Mouse (Mus musculus): ENCODE data around the gene Alpl. TPM values are rescaled to one million over a fixed set of nuclear protein-coding genes. Genes with fewer than 3 reads are reported as not detected.

Alpl gene
- polyA plus RNA-seq (2014; fragmentation: Nextera tagmentation; extraction: Ambion mirVana), result 112 and 149 TPM in 2 replicates

DNA sequence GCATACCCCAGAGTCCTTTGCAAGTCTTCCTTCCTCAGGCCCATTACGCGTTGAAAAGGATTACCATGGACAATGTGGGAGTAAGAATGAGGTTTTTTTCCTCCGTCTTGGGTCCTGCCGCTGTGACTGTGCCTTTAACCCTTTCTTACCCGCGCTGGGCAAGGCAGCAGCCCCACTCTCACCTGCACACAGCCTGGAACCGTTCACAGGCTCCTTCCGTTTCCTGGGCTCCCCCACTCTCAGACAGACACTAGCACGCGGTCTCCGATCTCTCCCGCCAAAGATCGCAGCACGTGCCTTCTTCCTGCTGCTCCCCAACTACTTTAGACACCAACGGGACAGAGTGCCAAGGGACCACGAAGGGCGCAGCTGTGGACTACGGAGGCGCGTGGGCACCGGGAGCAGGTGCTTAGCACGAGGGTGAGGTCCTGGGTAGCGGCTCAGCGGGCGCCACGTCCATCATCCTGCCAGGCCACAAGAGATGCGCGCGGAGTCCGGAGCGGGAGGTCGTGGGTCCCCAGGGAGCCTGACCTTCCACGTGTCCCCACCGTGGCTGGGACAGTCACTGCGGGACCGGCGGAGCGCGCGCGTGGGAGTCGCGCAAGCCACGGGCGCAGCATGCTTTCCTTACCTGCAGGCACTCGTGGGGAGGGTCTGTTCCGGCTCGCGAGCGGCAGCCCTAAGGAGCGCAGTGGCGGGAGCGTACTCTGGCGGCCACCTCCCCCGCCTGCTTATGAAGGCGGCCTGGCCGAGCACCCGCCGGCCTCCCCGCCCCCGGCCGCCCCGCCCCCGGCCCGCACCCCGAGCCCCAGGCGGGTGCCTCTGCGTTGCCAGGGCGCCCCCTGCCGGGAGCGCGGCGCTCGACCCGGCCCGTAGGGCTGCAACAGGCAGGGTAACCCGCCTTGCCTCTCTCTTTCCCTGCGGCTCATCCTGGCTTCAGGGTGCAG lies at the start of gene Alpl:
Gene Alpl (minus strand): TSS at position 774 of the 947 bp plus-strand sequence.
- ATAC-seq (ENCODE audit: low read depth) (peak; percentile 80), DNase-seq (ENCODE audit: low spot score) (peak; percentile 61)
- Histone ChIP-seq H3K9ac (ENCODE audit: low read depth, low read length) (peak within 1 kb of the TSS; percentile 64), H3K27me3 (replicated peaks; ENCODE audit: control insufficient read depth, insufficient read depth, low read length) (peaks cover 7% of the 10 kb centered on the region), H3K27ac (replicated peaks; ENCODE audit: low read depth, low read length) (no peak within 1 kb of the TSS), H3K4me2 (ENCODE audit: low read depth, low read length) (peak within 1 kb of the TSS; percentile 94), H3K4me1 (ENCODE audit: control insufficient read depth, insufficient read depth, low read length) (peaks cover 17% of the 10 kb centered on the region), H3K9me3 (ENCODE audit: control insufficient read depth, low read length) (no peaks in the 10 kb centered on the region), H3K36me3 (ENCODE audit: control insufficient read depth, insufficient read depth, low read length) (no peaks in the 10 kb centered on the region), H3K4me3 (ENCODE audit: low read depth, low read length) (peak within 1 kb of the TSS; percentile 51)
- WGBS, result 2% methylated on average over 43 of the region's 78 CpGs

DNA sequence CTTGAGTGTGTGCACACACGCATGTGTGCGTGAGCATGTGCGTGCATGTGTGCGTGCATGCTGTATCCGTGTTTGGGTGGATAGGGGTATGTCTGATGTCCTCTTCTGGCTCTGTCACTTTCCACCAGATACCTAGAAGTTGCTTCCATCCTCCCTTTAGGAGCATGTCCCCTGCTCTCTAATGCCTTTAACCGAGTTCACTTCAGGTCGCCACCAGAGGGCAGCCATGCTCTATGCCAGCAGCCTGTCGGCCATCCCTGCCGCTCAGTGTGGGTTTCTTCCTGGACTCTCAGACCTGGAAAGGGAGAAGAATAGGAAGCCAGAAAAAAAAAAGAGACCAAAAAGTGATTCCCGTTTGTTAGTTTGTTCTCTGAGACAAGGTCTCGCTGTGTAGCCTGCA lies 48.5 kb upstream of the Alpl start:
- no peak overlapping the region for H3K4me2 ChIP-seq (ENCODE audit: low read depth, low read length)
- DNase-seq (ENCODE audit: low spot score), result peak; percentile 85
- WGBS, result 21% methylated on average over 11 of the region's 11 CpGs

GRCm38 (mm10) chr4:137839452-137839851 lies 43.3 kb upstream of the Alpl start:
- H3K36me3 ChIP-seq (ENCODE audit: control insufficient read depth, insufficient read depth, low read length), result no peaks in the 10 kb centered on the region
- H3K9ac ChIP-seq (ENCODE audit: low read depth, low read length), result no peak overlapping the region
- no peaks in the 10 kb centered on the region for H3K4me1 ChIP-seq (ENCODE audit: control insufficient read depth, insufficient read depth, low read length)
- H3K4me2 ChIP-seq (ENCODE audit: low read depth, low read length), result no peak overlapping the region
- H3K4me3 ChIP-seq (ENCODE audit: low read depth, low read length), result no peak overlapping the region
- no peak for DNase-seq (ENCODE audit: low spot score)
- H3K9me3 ChIP-seq (ENCODE audit: control insufficient read depth, low read length), result no peaks in the 10 kb centered on the region
- WGBS, result 85% methylated on average over 5 of the region's 5 CpGs
- no peaks in the 10 kb centered on the region for H3K27me3 ChIP-seq (replicated peaks; ENCODE audit: control insufficient read depth, insufficient read depth, low read length)
- ATAC-seq (ENCODE audit: low read depth), result no peak
- H3K27ac ChIP-seq (replicated peaks; ENCODE audit: low read depth, low read length), result no peak overlapping the region

More for the DNA sequence above, 48.5 kb upstream of the Alpl start:
- Histone ChIP-seq H3K9me3 (ENCODE audit: control insufficient read depth, low read length) (no peaks in the 10 kb centered on the region), H3K4me1 (ENCODE audit: control insufficient read depth, insufficient read depth, low read length) (no peaks in the 10 kb centered on the region), H3K36me3 (ENCODE audit: control insufficient read depth, insufficient read depth, low read length) (no peaks in the 10 kb centered on the region), H3K9ac (ENCODE audit: low read depth, low read length) (no peak overlapping the region), H3K27ac (replicated peaks; ENCODE audit: low read depth, low read length) (no peak overlapping the region), H3K4me3 (ENCODE audit: low read depth, low read length) (no peak overlapping the region), H3K27me3 (replicated peaks; ENCODE audit: control insufficient read depth, insufficient read depth, low read length) (no peaks in the 10 kb centered on the region)
- peak; percentile 80 for ATAC-seq (ENCODE audit: low read depth)

- no peak for DNase-seq (ENCODE audit: low spot score)
- no peaks in the 10 kb centered on the region for H3K27me3 ChIP-seq (replicated peaks; ENCODE audit: control insufficient read depth, insufficient read depth, low read length)
- no peak overlapping the region for H3K27ac ChIP-seq (replicated peaks; ENCODE audit: low read depth, low read length)
- H3K4me3 ChIP-seq (ENCODE audit: low read depth, low read length), result no peak overlapping the region
- WGBS, result 90% methylated on average over 2 of the region's 2 CpGs
- H3K9me3 ChIP-seq (ENCODE audit: control insufficient read depth, low read length), result no peaks in the 10 kb centered on the region
- ATAC-seq (ENCODE audit: low read depth), result no peak
- H3K36me3 ChIP-seq (ENCODE audit: control insufficient read depth, insufficient read depth, low read length), result no peaks in the 10 kb centered on the region
- H3K4me2 ChIP-seq (ENCODE audit: low read depth, low read length), result no peak overlapping the region
- H3K4me1 ChIP-seq (ENCODE audit: control insufficient read depth, insufficient read depth, low read length), result no peaks in the 10 kb centered on the region
- H3K9ac ChIP-seq (ENCODE audit: low read depth, low read length), result no peak overlapping the region
These were observed 42.6 kb upstream of the Alpl start for GRCm38 (mm10) chr4:137838791-137839190.

GRCm38 (mm10) chr4:137837792-137838191 lies 41.6 kb upstream of the Alpl start:
- WGBS, result 72% methylated on average over 8 of the region's 8 CpGs
- ATAC-seq (ENCODE audit: low read depth), result no peak

DNA sequence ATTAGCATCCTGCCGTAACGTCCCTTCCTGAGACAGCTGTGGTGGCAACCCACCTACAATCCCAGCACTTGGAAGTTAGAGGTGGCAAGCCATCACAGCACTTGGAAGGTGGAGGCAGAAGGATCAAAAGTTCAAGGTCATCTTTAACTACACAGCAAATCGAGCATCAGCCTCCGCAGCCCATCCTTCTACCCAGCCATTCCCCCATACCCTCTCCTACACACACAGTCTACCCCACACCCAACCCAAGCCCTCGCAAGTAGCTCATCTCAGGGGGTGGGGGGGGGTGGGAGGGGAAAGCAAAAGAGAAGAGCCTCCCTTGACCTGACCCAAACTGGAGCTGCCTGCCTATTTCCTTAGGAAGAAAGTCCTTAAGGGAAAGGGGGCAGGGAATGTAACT lies 40.6 kb upstream of the Alpl start:
- Histone ChIP-seq H3K4me3 (ENCODE audit: low read depth, low read length) (no peak overlapping the region), H3K9ac (ENCODE audit: low read depth, low read length) (no peak overlapping the region), H3K4me2 (ENCODE audit: low read depth, low read length) (no peak overlapping the region), H3K27me3 (replicated peaks; ENCODE audit: control insufficient read depth, insufficient read depth, low read length) (no peaks in the 10 kb centered on the region), H3K27ac (replicated peaks; ENCODE audit: low read depth, low read length) (no peak overlapping the region), H3K4me1 (ENCODE audit: control insufficient read depth, insufficient read depth, low read length) (no peaks in the 10 kb centered on the region), H3K9me3 (ENCODE audit: control insufficient read depth, low read length) (no peaks in the 10 kb centered on the region), H3K36me3 (ENCODE audit: control insufficient read depth, insufficient read depth, low read length) (no peaks in the 10 kb centered on the region)
- 94% methylated on average over 5 of the region's 5 CpGs for WGBS
- ATAC-seq (ENCODE audit: low read depth) (no peak), DNase-seq (ENCODE audit: low spot score) (no peak)

More at GRCm38 (mm10) chr4:137837792-137838191, 41.6 kb upstream of the Alpl start:
- no peaks in the 10 kb centered on the region for H3K27me3 ChIP-seq (replicated peaks; ENCODE audit: control insufficient read depth, insufficient read depth, low read length)
- no peak overlapping the region for H3K27ac ChIP-seq (replicated peaks; ENCODE audit: low read depth, low read length)
- H3K4me3 ChIP-seq (ENCODE audit: low read depth, low read length), result no peak overlapping the region
- no peak for DNase-seq (ENCODE audit: low spot score)
- no peaks in the 10 kb centered on the region for H3K4me1 ChIP-seq (ENCODE audit: control insufficient read depth, insufficient read depth, low read length)
- H3K4me2 ChIP-seq (ENCODE audit: low read depth, low read length), result no peak overlapping the region
- H3K36me3 ChIP-seq (ENCODE audit: control insufficient read depth, insufficient read depth, low read length), result no peaks in the 10 kb centered on the region
- no peak overlapping the region for H3K9ac ChIP-seq (ENCODE audit: low read depth, low read length)
- no peaks in the 10 kb centered on the region for H3K9me3 ChIP-seq (ENCODE audit: control insufficient read depth, low read length)

- H3K9me3 ChIP-seq (ENCODE audit: control insufficient read depth, low read length), result no peaks in the 10 kb centered on the region
- DNase-seq (ENCODE audit: low spot score) (peak; percentile 92), ATAC-seq (ENCODE audit: low read depth) (peak; percentile 93)
- no peaks in the 10 kb centered on the region for H3K27me3 ChIP-seq (replicated peaks; ENCODE audit: control insufficient read depth, insufficient read depth, low read length)
- no peak overlapping the region for H3K4me3 ChIP-seq (ENCODE audit: low read depth, low read length)
- 9% methylated on average over 12 of the region's 14 CpGs for WGBS
- H3K27ac ChIP-seq (replicated peaks; ENCODE audit: low read depth, low read length), result no peak overlapping the region
- no peaks in the 10 kb centered on the region for H3K4me1 ChIP-seq (ENCODE audit: control insufficient read depth, insufficient read depth, low read length)
- no peak overlapping the region for H3K9ac ChIP-seq (ENCODE audit: low read depth, low read length)
- peak overlapping the region; percentile 48 for H3K4me2 ChIP-seq (ENCODE audit: low read depth, low read length)
- H3K36me3 ChIP-seq (ENCODE audit: control insufficient read depth, insufficient read depth, low read length), result no peaks in the 10 kb centered on the region
These were observed 39.6 kb upstream of the Alpl start for GRCm38 (mm10) chr4:137835624-137836337.

DNA sequence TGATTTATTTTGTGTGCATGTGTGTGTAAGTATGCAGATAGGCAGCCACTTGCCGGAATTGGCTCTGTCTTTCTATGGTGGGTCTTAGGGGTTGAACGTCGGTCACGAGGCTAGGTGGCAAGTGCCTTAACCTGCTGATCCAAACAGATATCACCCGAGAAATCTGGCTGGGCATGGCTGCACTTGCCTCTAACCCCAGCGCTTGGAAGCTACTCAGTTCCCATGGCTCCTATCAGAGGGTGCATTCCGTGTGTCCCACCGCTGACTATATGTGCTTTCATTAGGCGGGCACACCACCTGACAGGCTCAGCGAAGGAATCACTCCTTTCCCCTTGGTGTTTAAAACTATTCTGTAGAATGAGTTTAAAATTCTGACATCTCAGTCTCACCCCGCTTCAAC lies 35.4 kb upstream of the Alpl start:
- H3K9me3 ChIP-seq (ENCODE audit: control insufficient read depth, low read length), result no peaks in the 10 kb centered on the region
- ATAC-seq (ENCODE audit: low read depth), result no peak
- H3K4me2 ChIP-seq (ENCODE audit: low read depth, low read length), result no peak overlapping the region
- H3K27ac ChIP-seq (replicated peaks; ENCODE audit: low read depth, low read length), result no peak overlapping the region
- H3K4me1 ChIP-seq (ENCODE audit: control insufficient read depth, insufficient read depth, low read length), result no peaks in the 10 kb centered on the region
- WGBS, result 82% methylated on average over 11 of the region's 11 CpGs
- no peak for DNase-seq (ENCODE audit: low spot score)
- no peaks in the 10 kb centered on the region for H3K36me3 ChIP-seq (ENCODE audit: control insufficient read depth, insufficient read depth, low read length)
- peaks cover 3% of the 10 kb centered on the region; the same call in 1 of the 2 replicates for H3K27me3 ChIP-seq (replicated peaks; ENCODE audit: control insufficient read depth, insufficient read depth, low read length)
- no peak overlapping the region for H3K4me3 ChIP-seq (ENCODE audit: low read depth, low read length)
- H3K9ac ChIP-seq (ENCODE audit: low read depth, low read length), result no peak overlapping the region
